Mouse (Mus musculus): ENCODE measurements around the gene Tpst2.

DNA sequence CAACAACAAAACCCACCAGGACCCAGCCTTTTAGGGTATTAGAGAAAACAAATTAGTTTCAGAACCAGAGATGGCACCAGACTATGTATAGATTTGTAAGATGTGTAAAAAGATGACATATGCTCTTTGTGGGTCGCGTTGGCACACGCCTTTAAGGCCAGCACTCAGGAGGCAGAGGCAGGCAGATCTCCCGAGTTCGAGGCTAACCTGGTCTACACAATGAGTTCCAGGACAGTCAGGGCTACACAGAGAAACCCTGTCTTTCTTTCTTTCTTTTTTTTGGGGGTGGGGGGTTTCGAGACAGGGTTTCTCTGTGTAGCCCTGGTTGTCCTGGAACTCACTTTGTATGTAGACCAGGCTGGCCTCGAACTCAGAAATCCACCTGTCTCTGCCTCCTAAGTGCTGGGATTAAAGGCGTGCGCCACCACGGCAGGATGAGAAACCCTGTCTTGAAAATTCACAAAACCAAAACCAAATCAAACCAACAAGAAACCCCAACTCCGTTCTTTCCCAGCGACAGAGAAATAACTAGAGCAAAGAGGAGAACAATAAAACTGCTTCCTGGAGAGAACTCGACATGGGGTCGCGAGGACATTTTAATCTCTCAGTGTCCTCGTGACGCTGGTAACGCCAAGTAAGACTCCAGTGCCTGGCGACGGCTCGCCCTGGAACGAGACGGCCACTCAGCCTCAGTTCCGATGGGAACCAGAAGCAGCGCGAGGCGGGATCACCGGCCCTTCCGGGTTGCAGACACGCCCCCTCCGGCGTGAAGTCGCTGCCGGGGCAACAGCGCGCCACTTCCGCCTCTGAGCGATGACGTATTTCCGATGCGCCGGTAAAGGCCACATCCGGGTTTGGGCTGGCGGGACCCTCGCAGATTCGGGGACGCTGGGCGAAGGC lies 49.3 kb downstream of the Tpst2 start, which contains the start of gene Tfip11:
- TF ChIP-seq POLR2A (IDR thresholded peaks at IDR 0.05; ENCODE audit: low read depth, low read length), result peak; percentile 91
- TF ChIP-seq CTCF (IDR thresholded peaks at IDR 0.05; ENCODE audit: borderline replicate concordance, insufficient read depth, low read length), result no peak

Measured in embryonic fibroblast, embryonic 13.5 days (primary cell).